Mouse (Mus musculus) A20 (cell line): ENCODE data around the gene Cage1.

Experiments used
- DNase-seq: peaks from one replicate; pipeline ENCODE4 v3.0.0-alpha.2; 2011; ENCODE audit warnings: low read depth, low spot score

The Cage1 gene

DNA sequence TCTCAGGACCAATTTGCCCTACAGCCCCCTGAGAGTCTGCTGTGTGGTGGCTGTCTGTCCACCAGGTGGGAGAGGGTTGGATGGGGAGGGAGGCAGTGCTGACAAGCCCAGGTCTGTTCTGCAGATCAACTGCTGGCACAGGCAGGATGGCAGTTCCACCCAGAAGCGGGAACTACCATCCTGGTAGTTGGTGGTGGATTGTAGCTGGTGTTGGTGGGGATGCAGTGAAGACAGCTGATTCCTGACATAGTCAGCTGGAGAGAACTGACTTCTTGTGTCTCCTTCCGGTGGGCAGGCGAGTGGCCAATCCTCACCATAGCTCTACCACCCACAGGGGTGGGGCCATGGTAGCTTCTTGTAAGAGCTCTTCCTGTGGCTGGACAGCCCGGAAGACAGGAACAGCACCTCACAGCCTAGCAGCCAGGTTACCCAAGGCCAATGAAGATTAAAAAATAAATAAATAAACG, 26.4 kb downstream of the Cage1 start:
- DNase-seq: no peak

DNA sequence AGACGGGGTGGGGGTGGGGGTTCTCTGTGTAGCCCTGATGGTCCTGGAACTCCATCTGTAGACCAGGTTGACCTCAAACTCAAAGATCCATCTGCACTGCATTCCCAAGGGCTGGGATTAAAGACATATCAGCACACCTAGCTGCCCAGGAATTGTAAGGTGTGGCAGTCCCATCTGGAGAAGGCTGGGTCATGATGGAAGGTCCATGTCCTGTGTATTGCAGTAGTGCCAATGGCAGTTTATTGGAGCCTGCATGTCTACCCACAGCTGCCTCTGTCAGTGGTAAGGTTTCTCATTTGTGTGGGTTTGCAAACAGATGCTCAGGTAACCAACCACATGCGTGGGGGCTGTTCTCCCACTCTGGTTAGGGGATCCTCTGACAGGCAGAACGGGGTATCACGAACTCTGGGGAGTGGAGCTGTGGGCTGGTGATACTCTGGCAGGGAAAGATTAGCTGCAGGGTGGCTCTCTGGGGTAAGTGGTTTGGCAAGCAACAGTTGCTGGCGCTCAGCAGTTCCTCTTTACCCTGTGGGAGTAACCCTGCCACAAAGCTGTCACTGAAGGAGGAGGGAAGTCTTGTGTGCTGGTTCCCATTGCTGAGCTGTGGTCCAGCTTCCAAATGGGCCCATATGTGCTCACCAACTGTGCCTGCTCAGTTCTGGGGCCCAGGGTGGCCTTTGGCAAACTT, 27.0 kb downstream of the Cage1 start:
- DNase-seq: no peak

DNA sequence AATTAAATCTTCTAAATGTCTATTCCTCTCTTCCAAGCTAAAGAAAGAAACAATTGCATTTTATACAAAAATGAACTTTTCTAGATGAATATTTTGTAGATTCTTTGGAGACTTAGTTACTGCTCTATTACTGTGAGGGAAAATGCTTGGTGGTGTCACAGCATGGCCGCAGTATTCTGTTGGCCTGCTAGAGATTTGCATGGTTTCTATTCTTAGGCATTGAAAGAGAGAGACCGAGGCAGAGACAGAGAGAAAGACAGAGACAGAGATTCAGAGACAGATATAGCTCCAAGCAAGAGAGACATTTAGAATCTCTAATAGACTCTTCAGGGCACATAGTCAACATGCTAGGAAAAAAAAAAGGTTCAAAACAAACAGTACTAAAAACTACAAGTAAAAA, 28.9 kb downstream of the Cage1 start:
- DNase-seq: no peak

DNA sequence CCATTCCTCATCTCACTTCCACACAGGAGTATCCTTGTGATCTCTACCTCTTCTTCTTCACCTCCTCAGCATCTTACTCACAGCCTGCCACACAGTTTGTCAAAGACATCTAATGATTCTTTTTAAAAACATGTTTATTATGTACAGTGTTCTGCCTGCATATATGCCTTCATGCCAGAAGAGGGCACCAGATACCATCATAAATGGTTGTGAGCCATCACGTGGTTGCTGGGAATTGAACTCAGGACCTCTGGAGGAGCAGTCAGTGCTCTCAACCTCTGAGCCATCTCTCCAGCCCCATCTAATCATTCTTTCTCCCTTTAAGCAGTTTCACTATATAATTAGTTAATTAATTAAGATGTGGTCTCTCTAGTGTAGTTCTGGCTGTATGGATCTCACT, 34.4 kb downstream of the Cage1 start:
- peak; percentile 22 for DNase-seq

DNA sequence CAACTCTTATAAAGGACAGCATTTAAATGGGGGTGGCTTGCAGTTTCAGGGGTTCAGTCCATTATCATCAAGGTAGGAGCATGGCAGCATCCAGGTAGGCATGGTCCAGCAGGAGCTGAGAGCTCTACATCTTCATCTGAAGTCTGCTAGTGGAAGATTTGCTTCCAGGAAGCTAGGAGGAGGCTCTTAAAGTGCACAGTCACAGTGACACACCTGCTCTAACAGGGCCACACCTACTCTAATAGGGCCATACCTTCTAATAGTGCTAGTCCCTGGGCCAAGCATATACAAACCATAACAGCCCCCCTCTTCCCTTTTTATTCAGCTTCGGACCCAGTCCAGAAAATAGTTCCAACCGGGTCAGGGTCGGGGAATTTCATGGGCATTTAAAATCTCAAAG, 37.2 kb downstream of the Cage1 start:
- no peak for DNase-seq

DNA sequence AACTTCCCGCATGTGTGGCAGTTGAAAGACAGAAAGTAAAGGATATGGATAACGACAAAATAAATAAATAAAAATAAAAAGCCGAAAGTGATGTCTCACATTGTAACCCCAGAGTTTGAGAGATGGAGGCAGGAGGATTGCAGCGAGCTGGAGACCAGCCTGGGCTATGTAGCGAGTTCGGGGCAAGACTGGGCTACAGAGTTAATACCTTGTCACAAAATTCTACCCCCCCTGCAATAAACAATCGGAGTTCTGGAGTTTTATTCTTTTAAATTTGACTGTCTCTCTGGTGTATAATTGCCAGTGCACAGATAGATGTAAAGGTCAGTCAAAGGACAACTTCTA, 42.5 kb downstream of the Cage1 start:
- DNase-seq: no peak

DNA sequence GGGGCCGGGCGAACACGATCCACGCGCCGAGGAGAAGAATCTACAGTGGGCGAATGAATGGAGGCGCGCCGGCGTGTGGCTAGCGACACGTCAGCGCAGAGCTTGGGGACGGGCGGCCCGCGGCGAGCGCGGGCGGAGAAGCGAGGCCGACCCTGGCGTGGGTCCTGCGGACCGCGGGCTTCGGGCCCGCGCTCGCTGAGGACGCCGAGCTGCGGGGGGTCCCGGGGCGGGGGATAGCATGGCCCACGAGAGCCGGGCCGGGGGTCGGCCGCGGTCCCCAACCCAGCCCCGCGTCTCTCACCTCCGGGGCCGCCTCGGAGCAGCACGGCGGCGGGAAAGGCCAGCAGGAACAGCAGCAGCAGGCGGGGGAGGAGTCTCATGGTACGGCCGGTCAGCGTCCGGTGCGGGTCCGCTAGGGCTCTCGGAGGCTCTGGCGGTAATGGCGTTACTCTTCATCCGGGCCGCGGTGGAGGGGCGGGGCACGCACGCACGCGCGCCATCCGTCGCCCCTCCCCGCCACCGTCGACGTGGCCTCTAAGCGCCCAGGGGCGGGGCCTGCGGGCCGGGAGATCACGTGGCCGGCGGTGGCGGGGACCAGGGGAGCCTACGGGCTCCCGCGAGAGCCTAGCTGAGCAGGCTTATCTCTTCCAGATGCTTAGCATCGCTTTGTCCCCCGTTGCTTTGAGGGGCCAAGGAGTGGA, 43.0 kb downstream of the Cage1 start, which contains the start of gene Ssr1:
Gene Ssr1, minus strand, starts transcription at position 514 of the 701 bp plus-strand sequence.
- DNase-seq: peak; percentile 93

DNA sequence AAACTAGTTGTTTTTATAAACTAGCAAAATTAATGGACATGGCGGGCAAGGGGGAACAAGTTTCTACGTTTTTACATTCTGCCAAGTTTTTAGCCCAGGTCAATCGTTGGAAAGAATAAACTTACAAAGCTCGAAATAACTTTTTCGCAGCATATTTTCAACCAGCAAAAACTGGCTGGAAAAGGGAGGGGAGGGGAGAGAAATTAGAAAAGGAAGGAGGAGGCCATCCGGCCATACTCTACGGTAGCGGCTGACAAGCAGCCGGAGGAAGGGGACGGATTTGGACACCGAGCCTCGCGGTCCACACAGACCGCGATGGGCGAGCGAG, 43.5 kb downstream of the Cage1 start:
- DNase-seq: no peak

DNA sequence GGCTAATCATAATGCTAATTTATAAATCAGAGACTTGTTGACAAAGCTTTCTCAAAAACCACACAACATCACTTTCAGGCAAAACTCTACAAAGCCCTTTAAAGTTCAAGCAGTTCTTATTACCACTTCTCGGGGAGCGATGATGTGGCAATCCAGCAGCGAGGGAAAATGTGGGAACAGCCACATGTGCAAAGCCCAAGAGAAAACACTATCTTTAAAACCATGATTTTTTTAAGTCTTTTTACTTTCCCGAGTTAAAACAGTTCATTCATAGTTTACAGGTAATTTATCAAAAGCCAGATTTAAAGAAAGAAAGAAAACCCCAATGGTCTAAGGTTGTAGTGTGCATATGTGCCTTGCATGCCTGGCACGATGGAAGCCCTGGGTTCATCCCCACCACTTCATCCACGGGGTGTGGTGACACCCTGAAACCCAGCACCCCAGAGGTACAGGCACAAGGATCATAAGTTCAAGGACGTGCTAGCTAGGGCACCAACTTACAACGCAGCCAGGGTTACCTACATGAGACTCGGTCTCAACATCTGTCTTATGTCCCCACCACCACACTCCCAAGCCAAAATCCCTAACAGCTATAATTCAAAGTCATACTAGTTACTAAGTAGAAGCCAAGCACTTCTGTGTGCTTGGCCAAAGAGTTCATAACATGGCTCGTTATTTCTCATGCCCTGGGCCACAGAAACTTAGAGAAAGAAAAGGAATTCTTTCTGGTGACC, 44.1 kb downstream of the Cage1 start:
- DNase-seq: peak; percentile 53

DNA sequence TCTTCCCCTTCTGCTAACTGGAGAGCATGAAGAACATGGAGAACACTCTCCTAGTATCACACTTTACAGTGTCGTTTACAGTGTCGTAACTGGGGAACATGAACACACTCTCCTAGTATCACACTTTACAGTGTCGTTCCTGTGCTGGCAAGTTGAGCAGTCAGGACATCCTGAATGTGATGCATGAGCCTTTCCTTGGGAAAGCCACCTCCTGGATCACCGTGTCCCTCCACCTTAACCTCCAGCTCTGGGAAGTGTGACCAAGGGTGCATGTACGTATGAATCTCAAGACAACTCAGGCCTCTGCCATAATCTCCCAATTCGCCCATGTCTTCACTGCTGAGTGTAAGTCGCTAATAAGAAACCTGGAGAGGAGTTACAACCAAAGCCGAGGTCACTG, 47.2 kb downstream of the Cage1 start:
- no peak for DNase-seq

DNA sequence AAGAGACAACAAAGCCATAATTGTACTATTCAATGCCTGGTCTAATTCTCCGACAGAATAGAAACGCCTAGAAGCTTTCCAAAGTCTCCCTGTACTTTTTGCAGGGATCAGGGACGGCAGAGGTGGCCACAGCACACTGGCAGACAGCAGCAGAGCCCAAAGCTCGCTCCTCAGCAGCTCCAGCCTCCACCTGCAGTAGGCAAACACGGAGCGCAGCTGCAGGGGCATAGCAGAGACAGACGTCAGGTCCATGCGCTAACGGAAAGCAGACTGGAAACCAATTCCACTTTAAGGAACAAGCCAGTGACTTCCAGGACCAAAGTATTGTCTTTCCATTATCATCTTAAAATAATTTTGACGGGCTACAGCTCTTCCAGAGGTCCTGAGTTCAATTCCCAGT, 50.7 kb downstream of the Cage1 start:
- no peak for DNase-seq

DNA sequence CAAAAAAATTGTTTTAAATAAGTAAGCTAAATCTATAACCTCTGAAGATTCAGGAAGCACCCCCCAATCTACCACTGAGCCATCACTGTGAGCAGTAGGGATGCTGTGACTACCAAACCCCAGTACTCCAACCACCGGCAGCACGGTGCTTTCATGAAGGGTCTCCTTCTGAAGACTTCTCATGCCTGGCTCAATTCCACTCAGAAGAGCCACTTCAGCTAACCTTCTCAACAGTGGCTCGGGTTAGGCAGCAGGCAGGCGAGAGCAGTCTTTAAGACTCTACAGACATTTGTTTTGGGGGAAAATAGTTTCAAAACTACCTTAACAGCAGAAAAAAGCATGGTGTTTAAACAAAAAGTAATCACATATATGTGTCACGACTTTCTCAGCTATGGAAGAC, 55.8 kb downstream of the Cage1 start:
- DNase-seq: no peak

DNA sequence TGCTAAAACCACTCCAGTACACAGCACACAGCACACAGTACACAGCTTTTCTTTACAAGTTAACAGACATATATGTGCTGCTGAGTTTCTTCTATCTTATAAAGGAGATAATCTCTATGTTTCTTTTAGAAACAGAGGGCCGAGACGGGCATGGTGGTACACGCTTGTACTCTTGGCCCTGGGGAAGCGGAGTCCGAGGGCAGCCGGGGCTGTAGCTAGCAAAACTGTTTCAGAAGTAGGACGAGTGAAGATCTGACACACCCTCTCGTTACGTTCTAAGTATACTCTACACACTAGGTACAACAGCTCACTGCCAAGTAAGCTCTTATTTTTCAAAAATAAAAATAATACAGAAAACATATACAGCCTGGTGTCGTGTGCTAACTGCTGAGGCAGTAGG, 56.5 kb downstream of the Cage1 start:
- DNase-seq: no peak

DNA sequence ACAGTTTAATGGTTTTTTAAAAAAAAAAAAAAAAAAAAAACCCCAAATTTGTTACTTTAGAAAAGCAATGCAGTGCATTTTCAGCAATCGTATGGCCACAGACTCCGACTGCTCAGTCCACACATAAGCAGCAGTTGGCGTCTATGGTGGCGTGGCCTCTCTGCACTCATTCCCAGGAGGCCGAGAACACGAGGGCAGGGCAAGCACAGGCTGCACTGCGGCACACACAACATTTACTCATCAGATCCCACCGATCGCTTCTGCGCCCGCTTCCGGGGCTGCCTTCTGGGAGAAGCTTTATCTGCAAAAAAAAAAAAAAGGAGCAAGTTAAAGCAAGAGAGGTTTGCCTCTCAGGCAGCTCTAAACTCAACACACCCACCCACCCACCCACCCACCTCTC, 57.4 kb downstream of the Cage1 start:
- no peak for DNase-seq

DNA sequence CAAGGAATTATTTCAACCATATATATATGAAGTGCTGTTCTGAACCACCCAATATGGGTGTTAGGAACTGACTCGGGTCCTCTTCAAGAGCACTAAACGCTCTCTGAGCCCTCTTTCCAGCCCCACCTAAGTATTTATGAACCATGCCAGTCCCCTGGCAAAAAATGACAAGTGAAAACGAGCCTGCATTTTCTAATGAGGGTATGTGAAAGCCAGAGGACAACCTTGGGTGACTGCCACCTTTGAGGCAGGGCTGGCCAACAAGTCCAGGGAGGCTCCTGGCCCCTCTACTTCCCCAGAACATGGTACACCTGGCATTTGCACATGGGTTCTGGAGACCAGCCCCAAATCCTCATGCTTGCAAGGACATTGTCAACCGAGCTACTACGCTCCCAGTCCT, 62.1 kb downstream of the Cage1 start:
- DNase-seq: no peak

DNA sequence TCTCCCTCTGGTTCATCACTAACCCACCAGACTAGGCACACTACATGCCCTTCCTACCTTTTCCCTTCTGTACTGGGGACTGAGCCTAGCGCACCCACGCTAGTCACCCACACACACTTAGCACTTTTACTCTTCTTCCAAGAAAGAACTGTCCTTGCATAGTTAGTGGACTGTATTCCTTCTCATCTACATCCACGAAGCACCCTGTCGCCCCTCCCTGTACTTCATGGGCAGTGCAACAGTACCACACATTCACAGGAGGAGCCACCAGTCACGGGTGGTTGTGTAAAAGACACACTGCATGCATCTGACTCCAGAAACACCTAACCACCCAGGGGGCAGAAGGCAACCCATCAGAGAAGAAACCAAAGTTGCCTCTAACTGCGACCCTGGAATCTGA, 62.8 kb downstream of the Cage1 start:
- no peak for DNase-seq

DNA sequence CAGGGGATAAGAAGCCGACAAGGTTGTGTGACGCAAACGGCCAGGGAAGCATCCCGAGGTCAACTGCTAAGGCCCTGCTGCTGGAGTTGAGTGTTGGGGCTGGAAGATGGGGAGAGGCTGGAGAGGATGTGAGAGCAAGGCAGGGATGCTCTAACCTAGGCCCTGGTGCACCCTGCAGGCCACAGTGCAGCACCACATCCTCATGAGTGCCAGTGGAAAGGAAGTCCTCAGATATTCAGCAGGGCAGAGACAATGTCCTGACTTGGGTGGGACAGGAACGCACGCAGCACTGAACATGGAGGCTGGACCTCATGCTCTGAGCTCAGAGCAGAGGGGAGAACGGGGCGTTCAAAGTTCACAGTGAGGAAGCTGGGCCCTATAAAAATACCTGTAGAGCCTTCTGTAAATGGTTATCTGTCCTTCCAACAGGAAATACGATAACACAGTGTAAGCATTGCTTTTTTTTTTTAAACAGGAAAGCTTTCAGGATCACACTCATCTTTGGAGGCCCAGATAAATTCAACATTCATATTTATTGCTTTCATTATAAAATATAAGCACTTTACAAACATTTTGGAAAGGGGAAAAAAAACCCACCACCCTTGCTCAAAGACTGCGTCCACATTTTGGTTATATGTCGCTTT, 65.9 kb downstream of the Cage1 start:
- DNase-seq: peak; percentile 34

DNA sequence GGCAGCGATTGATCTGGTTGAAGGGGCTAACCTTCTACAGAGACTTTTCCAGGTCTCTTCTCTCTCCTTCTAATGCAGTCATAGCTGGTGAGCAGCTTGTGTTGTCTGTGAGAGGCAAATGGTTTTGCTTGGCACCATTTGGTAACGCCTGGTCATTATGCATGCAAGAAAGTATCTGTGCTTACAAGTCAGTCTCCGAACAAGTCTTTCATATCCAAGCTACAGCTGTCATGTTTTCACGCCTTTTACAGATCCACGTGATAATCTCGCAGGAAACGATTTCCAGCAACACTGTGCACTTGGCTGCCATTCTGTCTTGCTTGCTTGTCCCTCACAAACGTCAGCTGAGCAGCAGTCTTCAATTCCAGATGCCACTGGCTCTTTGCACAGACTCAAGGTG, 66.9 kb downstream of the Cage1 start:
- no peak for DNase-seq

DNA sequence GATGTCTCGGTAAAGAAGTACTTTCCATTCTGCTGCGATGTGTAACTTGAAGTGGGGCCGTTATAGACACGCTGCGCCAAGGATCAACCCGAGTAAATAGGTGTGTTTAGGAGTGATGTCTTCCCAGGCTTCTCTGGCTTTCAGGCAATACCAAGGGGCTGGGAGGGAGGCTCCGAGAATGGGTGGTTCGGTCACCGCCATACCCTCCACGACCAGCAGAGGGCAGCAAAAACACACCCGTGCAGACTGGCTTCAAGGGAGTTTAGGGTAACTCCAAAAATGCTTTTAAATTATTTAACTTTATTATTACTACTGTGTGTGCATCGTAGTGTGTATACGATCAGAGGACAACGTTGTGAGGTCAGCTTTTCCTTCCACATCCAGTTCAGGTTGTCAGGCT, 67.5 kb downstream of the Cage1 start:
- peak; percentile 77 for DNase-seq

DNA sequence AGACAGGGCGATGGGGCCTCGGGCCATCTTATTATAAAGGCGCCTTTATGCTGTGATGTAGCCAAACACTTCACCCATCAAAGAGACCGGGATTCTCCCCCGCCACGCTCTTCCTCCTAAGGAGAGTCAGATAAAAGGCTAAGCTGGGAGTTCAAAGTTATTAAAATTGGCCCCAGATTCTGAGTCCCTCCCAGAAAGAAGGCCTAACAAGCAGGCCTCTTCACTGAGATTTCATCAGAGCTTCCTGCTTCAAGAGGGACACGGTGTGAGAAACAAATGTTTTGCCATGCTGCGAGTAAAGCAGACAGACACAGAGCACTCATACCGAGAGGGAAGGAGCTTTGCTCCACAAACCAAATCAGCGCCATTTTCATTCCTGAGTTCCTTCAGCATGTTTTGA, 69.3 kb downstream of the Cage1 start:
- DNase-seq: no peak

DNA sequence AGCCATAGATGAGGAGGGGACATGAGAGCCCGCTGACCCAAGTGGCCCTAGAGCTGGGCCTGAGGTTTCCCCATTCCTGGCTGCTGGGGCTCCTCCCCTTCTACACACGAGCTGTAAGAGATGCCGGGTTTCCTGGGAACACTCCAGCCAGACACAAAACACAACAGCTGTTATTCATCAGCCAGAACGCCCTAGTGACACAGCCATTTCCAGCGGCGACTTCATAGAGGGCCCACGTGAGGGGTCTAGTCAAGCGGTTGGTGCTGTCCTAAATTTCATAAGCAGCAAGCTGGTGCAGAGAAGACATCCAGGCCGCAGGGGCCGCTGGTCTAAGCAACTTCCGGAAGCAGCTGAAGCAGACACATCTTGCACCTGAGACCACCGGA, 69.8 kb downstream of the Cage1 start:
- no peak for DNase-seq

DNA sequence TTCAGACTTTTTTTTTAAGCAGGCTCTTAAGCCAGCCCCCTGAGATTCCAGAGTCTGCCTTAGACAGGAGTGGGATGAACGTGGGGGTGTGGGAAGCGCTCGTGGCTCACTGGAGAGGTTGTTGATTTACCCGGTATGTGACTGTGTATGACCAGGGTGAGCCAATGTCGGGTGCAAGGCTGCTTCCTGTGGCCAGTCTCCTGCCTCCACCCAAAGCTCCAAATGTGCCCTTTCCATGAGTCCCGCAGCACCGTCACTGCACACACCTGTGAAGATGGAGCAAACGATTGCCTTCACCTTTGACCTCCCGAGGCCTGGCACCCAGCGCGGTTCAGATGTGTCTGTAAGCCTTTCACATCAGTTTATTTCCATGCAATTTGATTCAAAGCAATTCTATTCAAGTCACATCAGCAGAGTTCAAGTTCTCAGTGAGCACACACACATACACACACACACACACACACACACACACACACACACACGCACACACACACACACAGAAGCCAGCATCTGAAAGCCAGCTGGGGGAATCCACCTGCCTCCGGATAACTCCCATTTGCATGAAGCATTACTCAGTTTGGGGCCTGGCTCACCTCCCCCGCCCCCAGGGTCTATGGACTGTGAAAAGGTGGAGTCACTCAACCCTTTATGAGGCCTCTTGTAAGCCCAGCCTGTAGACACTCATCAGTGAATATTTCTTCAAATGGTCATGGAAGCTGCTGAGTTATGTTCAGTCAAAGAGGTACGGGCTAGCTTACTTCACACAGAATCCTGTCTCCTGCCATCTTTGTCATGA, 70.4 kb downstream of the Cage1 start:
- DNase-seq: peak; percentile 92
